Mouse (Mus musculus) 416B (cell line): ENCODE results near the gene Mtcl1.

ENCODE experiments used
- DNase-seq: peaks from one replicate; pipeline ENCODE4 v3.0.0; 2011; ENCODE audit warnings: low read depth

The Mtcl1 gene

DNA sequence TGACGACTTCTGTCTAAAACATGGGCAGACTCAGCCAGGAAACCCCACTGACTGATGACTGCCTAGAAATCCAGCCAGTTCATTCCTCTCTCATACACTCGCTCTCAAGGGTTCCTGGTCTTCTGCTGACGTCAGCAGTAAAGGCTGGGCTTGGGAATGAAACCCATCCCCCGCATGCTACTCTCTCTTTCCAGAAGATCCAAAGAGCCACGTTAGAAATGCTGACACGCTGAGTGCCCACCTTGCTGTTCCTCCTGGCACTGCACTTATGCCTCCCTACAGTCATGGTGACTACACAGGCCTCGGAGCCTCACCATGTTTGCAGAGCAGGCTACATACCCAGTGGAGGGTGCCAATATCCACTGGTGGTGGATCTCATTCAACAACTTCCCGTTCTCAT, 41.7 kb downstream of the Mtcl1 start:
- no peak for DNase-seq

DNA sequence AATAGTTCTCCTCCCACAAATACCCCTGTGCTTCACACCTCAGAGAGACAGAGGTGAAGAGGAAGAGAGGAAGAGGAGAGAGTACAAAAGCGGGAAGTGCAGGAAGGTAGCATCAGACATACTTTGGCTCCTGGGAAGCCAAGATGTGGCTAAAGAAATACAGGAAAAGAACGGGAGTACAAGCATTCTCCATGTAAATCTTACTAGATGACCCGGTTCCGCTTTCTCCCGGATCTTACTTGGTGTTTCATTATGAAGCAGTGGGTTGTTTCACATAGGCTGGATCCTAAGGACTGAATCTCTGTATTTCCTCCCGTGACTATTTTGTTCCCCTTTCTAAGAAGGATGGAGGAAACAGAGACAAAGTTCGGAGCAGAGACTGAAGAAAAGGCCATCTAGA, 43.9 kb downstream of the Mtcl1 start:
- DNase-seq, result no peak

DNA sequence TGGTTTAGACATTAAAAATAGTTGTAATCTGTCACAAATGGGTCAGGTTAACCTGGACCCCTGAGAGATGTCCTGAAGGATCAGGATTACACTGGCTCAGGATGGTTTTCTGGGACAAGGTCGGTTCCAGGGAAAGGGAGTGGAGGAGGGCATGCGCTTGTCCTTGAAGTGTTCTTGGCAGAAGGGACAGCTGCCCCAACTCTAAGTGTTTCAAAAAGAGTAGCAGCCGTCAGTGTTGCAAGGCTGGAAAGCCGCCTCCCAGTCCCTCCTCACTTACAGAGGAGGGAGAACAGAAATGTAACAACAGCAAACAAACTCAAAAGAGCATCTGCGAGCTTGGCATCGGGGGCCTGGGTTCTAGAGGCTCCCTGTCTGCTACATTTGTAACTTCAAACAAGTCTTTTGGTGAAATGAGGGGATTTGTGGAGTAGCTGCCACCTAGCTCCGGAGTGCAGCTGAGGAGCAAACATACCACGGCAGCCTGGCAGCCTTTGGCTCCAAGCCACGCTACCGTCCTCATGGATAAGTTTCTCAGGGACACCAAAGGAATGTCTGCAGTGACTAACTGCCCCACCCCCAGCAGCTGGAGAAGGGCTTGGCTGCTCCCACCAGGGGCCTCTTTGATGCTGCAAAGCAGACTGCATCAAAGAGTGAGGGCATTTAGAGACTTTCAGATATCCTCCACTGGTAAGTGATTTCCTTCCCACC, 44.5 kb downstream of the Mtcl1 start:
- DNase-seq, result no peak

DNA sequence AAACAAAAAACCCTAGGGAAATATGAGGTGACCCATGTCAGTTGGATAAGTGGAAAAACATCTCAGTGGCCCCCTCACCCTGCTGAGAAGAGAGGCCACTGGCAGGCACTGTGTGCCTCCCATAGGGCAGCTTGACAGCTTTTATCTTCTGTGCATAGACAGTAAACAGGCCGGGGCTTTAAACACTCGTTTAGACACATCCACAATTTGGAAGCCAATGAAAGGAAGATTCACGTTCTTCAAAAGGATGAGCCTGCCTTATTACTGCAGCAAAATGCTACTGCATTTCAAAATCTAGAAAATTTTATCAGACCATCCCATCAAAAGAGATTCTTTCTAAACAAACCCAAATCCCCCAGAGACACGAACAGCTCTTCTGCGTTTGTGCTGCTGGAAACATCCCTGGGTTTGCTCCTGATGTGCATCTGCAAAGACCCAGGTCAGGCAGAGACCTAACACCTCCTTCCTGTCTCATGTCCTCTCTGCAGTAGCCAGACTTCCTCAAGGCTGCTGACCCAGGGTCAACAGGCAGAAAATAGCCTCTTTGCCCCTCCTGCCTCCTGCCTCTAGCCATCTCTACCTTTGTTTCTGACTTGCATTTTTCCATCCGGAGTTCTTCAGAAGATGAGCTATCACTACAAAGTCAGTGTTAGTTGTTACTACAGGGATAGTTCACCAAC, 46.6 kb downstream of the Mtcl1 start:
- no peak for DNase-seq

DNA sequence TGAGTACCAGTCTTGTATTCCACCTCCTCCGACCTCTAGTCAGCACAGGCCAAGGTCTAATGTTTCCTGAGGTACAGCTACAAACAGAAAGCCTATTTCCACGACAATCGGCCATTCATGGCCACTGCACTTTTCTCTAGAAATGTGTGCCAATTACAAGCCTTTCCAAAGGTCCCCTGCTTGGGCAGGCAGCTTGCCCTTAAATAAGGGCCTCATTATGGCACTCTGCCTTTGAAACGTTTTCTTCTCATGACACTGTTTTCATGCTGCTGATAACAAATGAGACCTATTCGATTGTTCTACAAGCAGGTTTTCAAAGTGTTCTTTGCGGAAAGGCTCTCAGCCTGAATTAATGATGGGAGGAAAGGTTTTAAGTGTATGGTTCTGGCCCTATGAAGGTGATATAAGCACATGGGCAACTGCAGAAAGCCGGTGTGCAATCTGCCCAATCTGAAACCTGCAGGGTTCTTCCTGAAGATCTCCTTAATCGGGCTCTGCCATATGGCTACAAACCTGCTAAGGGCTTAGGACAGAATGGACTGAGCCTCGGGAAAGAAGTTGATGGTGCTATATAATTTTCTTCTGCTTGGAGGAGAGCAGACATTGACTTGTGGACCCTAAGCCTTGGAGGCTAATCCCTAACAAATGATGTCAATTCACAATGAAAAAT, 47.8 kb downstream of the Mtcl1 start:
- DNase-seq, result no peak

DNA sequence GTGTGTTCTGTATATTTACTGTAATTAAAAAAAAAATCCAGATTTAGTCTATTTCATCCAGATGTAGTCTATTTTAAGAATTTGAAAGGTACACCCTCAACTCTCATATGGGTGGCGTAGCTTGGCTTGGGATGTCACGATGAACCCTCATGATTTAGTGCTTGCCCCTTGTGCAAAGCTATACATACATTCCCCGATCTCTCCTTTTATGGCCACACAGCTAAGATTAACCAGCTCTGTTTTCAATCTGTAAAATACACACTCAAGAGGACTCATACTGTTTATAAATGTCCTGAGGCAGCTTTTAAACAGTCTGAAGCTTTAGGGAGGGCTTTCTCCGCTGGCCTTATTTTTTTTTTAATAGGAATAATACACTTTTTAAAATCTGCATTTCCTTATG, 49.8 kb downstream of the Mtcl1 start:
- DNase-seq, result no peak

DNA sequence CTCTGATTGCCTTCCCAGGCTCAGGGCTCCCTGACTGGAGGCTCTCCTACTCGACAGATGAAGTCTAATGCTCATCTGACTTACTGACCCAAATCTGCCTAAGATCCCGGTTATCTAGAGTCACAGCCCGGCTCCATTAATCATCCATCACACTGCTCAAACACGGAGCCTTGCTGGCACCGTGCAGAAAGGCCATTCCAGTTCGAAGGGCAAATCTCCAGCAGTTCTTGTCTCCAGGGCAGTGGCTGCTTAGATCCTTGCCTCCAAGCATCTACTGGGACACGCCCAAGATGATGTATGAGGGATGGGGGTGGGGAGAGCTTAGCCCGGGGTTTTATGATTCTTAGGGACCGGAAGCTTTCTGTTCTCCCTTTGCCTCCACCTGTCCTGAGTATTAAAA, 55.0 kb downstream of the Mtcl1 start:
- DNase-seq, result no peak

DNA sequence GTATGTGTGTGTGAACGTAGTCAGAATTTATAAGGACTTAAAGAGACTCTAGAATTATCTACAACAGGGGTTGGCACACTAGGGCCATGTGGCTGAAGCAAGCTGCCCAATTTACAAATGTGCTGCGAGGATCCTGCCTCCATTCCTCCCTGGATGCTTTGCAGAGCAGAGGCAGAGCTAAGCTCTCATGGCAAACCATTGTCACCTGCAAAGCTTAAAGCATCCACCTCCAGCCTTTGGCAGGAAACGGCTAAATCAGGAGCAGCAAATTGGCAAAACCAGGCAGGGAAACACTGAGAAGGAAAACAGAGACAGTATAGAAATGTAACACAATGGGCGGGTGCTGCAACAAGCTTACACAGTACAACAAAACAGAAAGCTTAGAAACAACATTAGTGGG, 61.2 kb downstream of the Mtcl1 start:
- DNase-seq, result no peak

DNA sequence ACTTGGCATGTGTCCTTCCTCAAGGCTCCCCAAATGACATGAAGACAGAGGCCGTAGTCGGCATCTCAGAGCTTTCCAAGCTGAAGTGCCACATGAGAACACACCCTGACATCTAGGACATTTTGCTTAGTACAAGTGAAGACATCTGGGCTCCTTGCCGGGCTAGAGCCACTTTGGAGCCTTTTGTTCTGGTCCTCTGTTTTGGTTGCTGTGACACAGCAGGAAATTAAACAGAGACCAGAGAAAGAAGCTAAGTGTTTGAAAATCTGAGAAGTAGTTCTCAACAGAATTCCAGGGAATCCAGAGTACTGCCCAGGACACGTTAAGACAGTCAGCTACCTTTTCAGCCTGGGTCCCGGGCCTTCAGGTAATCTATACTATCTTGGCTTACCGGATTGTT, 68.2 kb downstream of the Mtcl1 start:
- DNase-seq, result no peak

DNA sequence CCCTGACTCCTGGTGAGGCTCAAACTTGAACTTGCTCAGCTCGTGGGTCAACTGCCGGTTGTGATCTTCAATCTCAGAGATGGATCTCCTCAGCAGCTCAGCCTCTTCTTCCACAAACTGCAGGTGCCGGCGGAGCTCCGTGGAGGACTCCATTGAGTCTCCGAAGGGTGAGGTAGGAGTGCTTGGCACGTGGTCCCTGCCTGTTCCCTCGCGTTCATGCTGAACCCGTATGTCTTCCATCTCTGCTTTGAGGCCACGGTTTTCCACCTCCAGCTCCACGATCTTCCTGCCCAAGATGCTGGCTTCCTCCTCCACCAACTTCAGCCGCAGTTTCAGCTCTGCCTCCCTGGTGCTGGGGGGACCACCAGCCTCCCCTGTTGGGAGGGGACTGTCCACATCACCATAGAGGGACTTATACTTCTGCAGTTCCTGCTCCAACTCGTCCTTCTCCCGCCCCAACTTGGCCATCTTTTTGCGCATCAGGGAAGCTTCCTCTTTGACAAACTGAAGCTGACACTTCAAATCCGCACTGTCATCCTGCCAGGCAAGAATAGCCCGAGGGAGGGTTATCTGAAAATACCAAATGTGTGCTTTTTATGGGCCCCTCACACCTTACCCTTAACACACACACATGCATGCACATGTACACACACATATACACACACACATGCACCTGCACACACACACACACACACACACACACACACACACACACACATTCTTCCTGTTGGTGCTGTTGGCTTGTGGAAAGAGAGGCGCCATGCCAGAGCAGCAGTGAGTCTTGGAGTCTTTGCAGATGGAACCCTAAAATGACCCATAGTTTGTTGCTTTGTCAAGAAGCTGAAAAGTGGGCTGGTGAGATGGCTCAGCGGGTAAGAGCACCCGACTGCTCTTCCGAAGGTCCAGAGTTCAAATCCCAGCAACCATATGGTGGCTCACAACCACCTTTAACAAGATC, 69.4 kb downstream of the Mtcl1 start:
- DNase-seq, result no peak

DNA sequence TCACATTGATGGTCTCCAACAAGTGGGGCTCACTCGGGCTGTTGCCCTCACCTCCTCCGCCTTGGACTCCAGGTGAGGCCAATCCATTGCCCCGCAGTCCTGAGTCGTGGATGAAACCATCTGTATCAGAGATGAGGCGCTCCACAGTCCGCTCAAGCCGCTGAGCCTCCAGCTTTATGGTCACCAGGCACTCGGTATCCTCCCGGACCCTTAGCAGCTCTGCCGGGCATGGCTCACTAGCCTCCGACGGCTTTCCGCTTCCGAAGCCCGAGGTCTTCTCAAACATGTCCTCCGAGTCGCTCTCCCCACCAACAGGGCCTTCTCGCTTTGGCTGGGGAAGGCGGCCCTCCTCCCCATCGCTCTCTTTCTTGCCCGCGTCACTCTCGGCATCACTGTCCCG, 70.2 kb downstream of the Mtcl1 start:
- no peak for DNase-seq

DNA sequence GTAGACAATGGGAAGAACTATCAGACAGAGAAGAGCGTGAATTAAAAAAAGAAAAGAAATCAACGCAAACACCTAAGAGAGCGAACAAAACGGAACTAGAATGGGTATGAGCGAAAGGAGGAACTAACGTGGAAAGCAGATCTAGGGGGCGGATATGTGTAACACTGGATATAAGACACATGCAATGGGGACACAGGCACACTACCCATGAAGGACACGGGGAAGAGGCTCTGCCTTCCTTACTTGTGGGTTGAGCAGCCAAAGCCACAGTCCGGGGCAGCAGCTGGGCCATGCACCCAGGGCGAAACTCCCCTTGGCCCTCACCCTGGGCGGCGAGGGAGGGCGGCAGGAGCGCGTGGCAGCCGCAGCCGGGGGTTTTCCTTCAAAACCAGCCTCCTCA, 71.4 kb downstream of the Mtcl1 start:
- no peak for DNase-seq

DNA sequence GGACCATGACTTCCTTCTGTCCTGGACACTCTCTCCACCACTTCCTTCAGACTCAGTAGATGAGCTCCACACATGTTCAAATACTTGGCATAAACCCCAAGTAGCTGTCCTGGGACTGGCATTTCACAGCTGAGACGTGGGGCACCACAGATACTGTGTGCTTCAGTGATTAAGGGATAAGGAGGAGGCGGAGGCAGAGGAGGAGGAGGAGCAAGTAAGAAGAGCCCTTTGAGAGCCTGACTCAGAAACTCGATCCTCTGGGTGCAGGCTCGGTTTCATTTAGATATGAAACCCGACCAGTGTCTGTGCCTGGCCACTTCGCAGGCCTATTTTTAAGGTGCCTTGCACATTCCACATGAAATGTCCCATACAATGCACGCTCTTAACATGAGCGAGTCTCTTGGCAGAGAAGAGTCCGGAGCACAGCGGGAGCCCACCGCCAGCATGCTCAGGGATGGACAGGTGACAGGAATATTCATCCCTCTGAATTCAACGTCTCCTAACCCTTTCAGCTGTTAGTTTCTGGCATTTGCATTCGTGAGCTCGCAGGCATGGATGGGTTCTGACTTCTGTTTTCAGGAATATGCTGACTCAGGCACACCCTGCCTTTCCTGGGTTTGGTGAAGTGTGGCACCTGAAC, 74.8 kb downstream of the Mtcl1 start:
- DNase-seq, result no peak

DNA sequence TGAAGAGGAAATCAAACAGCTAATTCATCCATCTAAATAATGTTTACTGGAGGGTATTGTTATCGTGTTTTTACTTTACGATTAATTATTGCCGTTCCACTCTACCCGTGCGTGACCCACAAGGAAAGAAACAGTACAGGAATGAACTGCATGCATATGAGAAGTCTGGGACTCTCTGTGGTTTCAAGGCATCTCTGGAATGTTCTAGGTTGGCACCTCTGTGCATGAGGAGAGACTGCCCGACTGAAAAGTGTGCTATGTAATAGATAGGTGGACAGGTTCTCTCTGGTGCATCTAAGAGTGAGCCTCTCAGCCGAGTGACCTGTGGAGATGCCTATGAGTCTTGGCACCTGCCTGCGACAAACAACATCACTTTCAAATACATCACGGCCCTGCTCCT, 78.7 kb downstream of the Mtcl1 start:
- DNase-seq, result no peak

DNA sequence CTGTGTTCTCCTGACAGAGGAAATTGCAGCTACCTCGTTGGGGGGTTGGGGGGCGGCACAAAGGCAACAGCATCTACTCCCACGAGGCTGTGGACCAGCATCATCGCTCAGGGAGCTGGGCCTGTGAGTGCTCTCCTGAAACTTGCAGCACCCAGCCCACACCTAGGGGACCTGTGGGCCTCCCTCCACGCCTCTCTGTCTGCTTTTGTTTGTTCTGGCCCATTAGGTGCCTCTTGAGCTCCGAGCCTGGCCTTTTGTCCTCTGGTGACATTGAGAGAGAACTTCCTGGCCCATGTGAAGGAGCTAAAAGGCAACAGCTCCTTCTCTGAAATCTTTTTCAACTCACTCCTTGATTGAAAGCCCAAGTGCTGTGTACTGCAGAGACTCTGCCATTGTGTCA, 79.8 kb downstream of the Mtcl1 start:
- DNase-seq, result no peak

DNA sequence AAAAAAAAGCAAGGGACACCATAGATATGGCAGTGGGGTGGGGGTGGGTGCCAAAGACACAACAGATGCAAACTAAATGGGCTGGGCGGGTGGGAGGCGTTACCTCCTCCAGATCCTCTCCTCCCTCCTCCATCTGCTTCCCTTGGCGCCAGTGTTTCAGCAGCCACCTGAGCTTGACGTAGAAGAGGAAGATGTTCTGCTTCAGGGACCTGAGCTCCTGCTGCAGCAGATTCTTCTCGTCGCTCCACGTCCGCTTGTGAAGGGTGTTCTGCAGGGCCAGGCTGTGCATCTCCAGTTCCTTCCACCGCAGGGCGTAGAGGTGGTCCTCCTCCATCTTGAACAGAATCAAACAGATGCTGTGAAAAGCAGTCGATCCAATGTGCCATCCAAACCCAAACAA, 81.4 kb downstream of the Mtcl1 start:
- DNase-seq, result no peak

DNA sequence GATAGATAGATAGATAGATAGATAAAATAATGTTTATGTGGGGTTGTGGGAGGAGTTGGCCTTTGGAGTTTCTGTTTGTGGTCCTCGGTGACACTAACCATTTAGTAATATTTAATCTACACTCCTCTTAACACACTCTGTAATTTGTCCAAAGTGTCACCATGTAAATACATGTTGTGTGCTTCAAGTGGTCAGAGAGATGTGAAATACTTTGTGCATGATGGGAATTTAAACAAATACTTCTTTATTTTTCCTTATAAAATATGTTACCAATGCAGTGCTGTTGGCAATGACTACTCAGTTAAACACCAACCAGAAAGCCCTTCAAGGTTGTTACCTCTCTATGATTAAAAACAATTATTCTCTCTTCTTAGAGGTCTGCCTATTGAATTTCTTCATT, 83.9 kb downstream of the Mtcl1 start:
- no peak for DNase-seq

DNA sequence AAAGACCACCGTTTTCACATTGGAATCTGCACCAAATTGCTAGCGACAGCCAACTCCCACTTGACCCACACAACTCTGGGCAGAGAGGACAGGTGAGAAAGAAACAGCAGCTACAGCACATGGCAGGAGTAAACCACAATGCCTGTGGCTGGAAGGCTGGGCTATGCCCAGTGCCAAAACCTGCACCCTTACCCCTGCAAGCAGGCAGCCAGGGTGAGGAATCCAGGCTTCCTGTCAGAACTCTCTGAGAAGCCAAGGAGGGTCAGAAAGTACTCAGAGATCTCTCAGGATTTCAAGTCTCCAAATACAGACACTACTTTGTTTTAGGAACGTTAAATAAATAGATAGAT, 84.3 kb downstream of the Mtcl1 start:
- no peak for DNase-seq

DNA sequence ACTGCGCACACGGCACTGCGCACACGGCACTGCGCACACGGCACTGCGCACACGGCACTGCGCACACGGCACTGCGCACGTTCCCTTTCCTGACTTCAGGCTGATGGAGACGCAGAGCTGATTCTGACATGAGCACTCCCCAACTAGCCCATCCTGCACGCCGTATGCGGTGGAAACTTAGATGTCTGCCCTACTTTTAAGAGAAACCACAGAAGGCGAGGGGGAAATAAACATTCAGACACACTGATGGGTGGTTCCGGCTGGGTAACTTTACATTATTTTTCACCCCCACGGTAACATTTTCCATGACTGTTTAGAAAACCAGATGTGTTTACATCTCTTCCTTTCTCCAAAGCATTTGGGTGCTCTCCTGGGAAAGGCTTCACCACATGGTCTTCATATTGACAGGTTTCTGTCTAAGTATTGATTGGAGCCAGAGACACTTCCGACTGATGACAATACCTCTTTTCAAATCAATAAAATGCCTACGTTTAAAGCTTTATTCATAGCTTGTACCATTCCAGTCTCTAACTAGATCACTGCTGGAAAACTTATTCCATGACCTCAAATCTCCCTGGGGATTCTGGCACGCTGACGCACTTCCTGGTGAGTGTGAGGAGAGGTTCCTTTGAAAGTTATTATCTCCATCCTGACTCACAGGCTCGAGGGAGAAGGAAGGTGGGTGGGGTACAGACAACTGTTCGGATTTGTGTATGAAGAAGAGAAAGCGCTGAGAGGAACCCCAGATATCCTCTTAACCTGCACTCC, 84.8 kb downstream of the Mtcl1 start:
- DNase-seq, result no peak

DNA sequence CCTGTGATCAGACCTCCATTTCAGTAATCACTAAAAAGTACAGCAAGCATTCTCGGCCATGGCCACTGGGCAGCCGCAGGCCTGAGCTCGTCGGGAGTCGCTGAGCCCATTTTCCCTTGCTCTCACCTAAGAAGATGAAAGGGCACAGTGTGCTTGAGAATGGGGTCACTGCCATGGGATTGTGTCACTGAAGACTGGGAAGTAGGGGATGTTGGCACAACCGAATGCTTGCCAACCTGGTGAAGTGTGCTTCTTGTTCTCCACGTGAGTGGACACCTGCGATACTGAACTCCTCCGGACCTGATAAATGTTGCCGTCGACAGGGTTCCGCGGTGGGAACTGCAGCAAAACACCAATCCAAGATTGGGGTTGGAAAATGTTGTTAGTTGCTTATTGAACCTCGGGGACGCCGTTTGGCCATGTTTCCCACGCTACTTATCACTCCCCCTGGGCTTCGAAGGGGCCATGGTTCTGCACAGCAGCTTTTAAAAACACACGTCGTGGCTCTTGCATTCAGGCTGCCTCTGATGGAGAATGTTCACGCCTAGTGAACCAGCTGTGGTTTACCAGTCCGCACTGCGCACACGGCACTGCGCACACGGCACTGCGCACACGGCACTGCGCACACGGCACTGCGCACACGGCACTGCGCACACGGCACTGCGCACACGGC, 85.6 kb downstream of the Mtcl1 start:
- DNase-seq, result no peak
